Mouse (Mus musculus) hindbrain, postnatal 0 days (tissue): ENCODE data around the gene Fhod1. TPM values are rescaled to one million over a fixed set of nuclear protein-coding genes. Genes with fewer than 3 reads are reported as not detected.

Source experiments
- ATAC-seq: fragments of 200-750 bp; cut with Nextera tagmentation; 2 replicates; pipeline ENCODE4 v1.8.0; 2017; ENCODE audit warnings: mild to moderate bottlenecking, moderate TSS enrichment, moderate library complexity
- DNase-seq: peaks from one replicate; pipeline ENCODE4 v3.0.0-alpha.2; 2015; ENCODE audit warnings: low spot score
- H3K27ac ChIP-seq: fragments of 300-500 bp; sonication (generic); 2 replicates; pipeline ENCODE4 v1.5.1; 2014; ENCODE audit warnings: mild to moderate bottlenecking
- H3K27me3 ChIP-seq: fragments of 300-500 bp; sonication (generic); 2 replicates; pipeline ENCODE4 v1.6.1; 2014; ENCODE audit warnings: low read length, mixed read lengths; ENCODE audit not compliant: insufficient read depth
- H3K36me3 ChIP-seq: fragments of 300-500 bp; sonication (generic); 2 replicates; pipeline ENCODE4 v1.6.1; 2014; ENCODE audit warnings: low read length, mixed read lengths; ENCODE audit not compliant: insufficient read depth
- H3K4me1 ChIP-seq: fragments of 300-500 bp; sonication (generic); 2 replicates; pipeline ENCODE4 v1.6.1; 2014; ENCODE audit warnings: antibody characterized with exemption, low read length, mixed read lengths; ENCODE audit not compliant: insufficient read depth
- H3K4me2 ChIP-seq: fragments of 300-500 bp; sonication (generic); 2 replicates; pipeline ENCODE4 v1.6.1; 2014; ENCODE audit warnings: low read depth, mild to moderate bottlenecking, low read length, moderate library complexity, mixed read lengths
- H3K4me3 ChIP-seq: fragments of 300-500 bp; sonication (generic); 2 replicates; pipeline ENCODE4 v1.5.1; 2014; ENCODE audit warnings: low read length
- H3K9ac ChIP-seq: fragments of 300-500 bp; sonication (generic); replicated peaks from 2 replicates; pipeline ENCODE4 v1.6.1; 2014; ENCODE audit warnings: mild to moderate bottlenecking, low read length, moderate library complexity, mixed read lengths
- H3K9me3 ChIP-seq: fragments of 300-500 bp; sonication (generic); 2 replicates; pipeline ENCODE4 v1.6.1; 2016; ENCODE audit warnings: low read length, mixed read lengths
- CTCF ChIP-seq: IDR thresholded peaks from 2 replicates; pipeline ENCODE4 v1.5.1; 2016; ENCODE audit warnings: antibody characterized with exemption, control low read depth, low read depth
- WGBS: fragments of 180-500 bp; shearing (Covaris S2); extraction: QIAGEN DNeasy Blood & Tissue Kit; methylation state at CpG from one replicate; pipeline ENCODE4 v1.1.7; 2014; 5-methylcytosine and 5-hydroxymethylcytosine counted together
- polyA plus RNA-seq: library from polyadenylated mRNA; unstranded; fragments of >200 nt; fragmentation: Nextera tagmentation; extraction: Ambion mirVana; gene quantifications from 2 replicates; pipeline ENCODE4 v1.2.1, GENCODE M21; 2015
- total RNA-seq: library from RNA; depleted of rRNA; stranded (reverse); fragments of >200 nt; gene quantifications from 2 replicates; pipeline ENCODE4 v1.2.3, GENCODE M21; 2014

Gene Fhod1
- total and polyA plus RNA-seq, 2 experiments from 2014 or later = 0.45 to 3.1 TPM

- peak; percentile 75 for ATAC-seq
- peak; percentile 23; the same call in 1 of the 2 replicates for TF ChIP-seq CTCF
- Histone ChIP-seq H3K9me3 (no peaks in the 10 kb centered on the region), H3K4me2 (peak within 1 kb of the TSS; percentile 56), H3K9ac (peak within 1 kb of the TSS; percentile 39), H3K4me1 (peaks cover 14% of the 10 kb centered on the region), H3K36me3 (peaks cover 48% of the 10 kb centered on the region), H3K27ac (peak within 1 kb of the TSS; percentile 46; the same call in 1 of the 2 replicates), H3K4me3 (peak within 1 kb of the TSS; percentile 23; the same call in 1 of the 2 replicates), H3K27me3 (no peaks in the 10 kb centered on the region)
- peak; percentile 62 for DNase-seq
- WGBS = 6% methylated on average over 30 of the region's 30 CpGs
These were observed 42.3 kb downstream of the Fhod1 start, which contains the start of gene Elmo3 for GRCm38 (mm10) chr8:105305211-105306145. Gene Elmo3 (plus strand): TSS chr8:105305601.

- peak; percentile 42 for DNase-seq
- peak overlapping the region; percentile 45; the same call in 1 of the 2 replicates for H3K27ac ChIP-seq
- H3K4me2 ChIP-seq = no peak overlapping the region
- peak; percentile 12; the same call in 1 of the 2 replicates for ATAC-seq
- no peak overlapping the region for H3K9ac ChIP-seq
- peaks cover 14% of the 10 kb centered on the region for H3K4me1 ChIP-seq
- no peak overlapping the region for H3K4me3 ChIP-seq
- WGBS = 60% methylated on average over 9 of the region's 9 CpGs
- H3K36me3 ChIP-seq = peaks cover 56% of the 10 kb centered on the region
- H3K27me3 ChIP-seq = no peaks in the 10 kb centered on the region
- TF ChIP-seq CTCF = no peak
- H3K9me3 ChIP-seq = no peaks in the 10 kb centered on the region
These were observed 43.2 kb downstream of the Fhod1 start for GRCm38 (mm10) chr8:105304325-105305210.

GRCm38 (mm10) chr8:105303874-105304273 lies 43.9 kb downstream of the Fhod1 start:
- Histone ChIP-seq H3K36me3 (peaks cover 53% of the 10 kb centered on the region), H3K27me3 (no peaks in the 10 kb centered on the region), H3K9me3 (no peaks in the 10 kb centered on the region), H3K4me1 (peaks cover 14% of the 10 kb centered on the region), H3K9ac (no peak overlapping the region), H3K4me2 (no peak overlapping the region), H3K27ac (0 out of 2 replicates have a peak overlapping the region, but pooled peaks have one; percentile 7), H3K4me3 (no peak overlapping the region)
- WGBS = 80% methylated on average over 9 of the region's 9 CpGs
- TF ChIP-seq CTCF = no peak
- ATAC-seq = no peak
- no peak for DNase-seq

- H3K27ac ChIP-seq = no peak overlapping the region
- WGBS = 79% methylated on average over 8 of the region's 8 CpGs
- H3K9ac ChIP-seq = no peak overlapping the region
- ATAC-seq = no peak
- no peak for DNase-seq
- no peak overlapping the region for H3K4me3 ChIP-seq
- no peaks in the 10 kb centered on the region for H3K9me3 ChIP-seq
- H3K4me2 ChIP-seq = no peak overlapping the region
- no peak for TF ChIP-seq CTCF
- H3K27me3 ChIP-seq = no peaks in the 10 kb centered on the region
- H3K36me3 ChIP-seq = peaks cover 49% of the 10 kb centered on the region
- H3K4me1 ChIP-seq = peaks cover 19% of the 10 kb centered on the region
These were observed 44.4 kb downstream of the Fhod1 start for GRCm38 (mm10) chr8:105303396-105303795.

GRCm38 (mm10) chr8:105299962-105300361 lies 47.8 kb downstream of the Fhod1 start:
- H3K27me3 ChIP-seq = no peaks in the 10 kb centered on the region
- no peak for TF ChIP-seq CTCF
- no peak overlapping the region for H3K4me2 ChIP-seq
- peaks cover 19% of the 10 kb centered on the region for H3K4me1 ChIP-seq
- H3K27ac ChIP-seq = no peak overlapping the region
- H3K9ac ChIP-seq = no peak overlapping the region
- no peaks in the 10 kb centered on the region for H3K9me3 ChIP-seq
- H3K4me3 ChIP-seq = no peak overlapping the region
- WGBS = 95% methylated on average over 8 of the region's 8 CpGs
- ATAC-seq = no peak
- peaks cover 38% of the 10 kb centered on the region for H3K36me3 ChIP-seq
- DNase-seq = no peak
